Mouse (Mus musculus) liver, adult 10 weeks (tissue): ENCODE data around the gene Vps45. TPM values are rescaled to one million over a fixed set of nuclear protein-coding genes. Genes with fewer than 3 reads are reported as not detected.

Experiments used
- polyA plus RNA-seq: library from polyadenylated mRNA; stranded (reverse); fragments of 350-450 nt; fragmentation: Illumina TruSeq; extraction: RNeasy Lipid Tissue Mini Kit (QIAGEN cat#74804); gene quantifications from one replicate; pipeline ENCODE4 v1.2.3, GENCODE M21; 2014; ENCODE audit warnings: low read depth, low replicate concordance

The Vps45 gene
- 18.5 TPM for polyA plus RNA-seq

GRCm38 (mm10) chr3:96058231-96058896 is at the start of gene Vps45:
Gene Vps45 (minus strand): TSS chr3:96058466.

DNA sequence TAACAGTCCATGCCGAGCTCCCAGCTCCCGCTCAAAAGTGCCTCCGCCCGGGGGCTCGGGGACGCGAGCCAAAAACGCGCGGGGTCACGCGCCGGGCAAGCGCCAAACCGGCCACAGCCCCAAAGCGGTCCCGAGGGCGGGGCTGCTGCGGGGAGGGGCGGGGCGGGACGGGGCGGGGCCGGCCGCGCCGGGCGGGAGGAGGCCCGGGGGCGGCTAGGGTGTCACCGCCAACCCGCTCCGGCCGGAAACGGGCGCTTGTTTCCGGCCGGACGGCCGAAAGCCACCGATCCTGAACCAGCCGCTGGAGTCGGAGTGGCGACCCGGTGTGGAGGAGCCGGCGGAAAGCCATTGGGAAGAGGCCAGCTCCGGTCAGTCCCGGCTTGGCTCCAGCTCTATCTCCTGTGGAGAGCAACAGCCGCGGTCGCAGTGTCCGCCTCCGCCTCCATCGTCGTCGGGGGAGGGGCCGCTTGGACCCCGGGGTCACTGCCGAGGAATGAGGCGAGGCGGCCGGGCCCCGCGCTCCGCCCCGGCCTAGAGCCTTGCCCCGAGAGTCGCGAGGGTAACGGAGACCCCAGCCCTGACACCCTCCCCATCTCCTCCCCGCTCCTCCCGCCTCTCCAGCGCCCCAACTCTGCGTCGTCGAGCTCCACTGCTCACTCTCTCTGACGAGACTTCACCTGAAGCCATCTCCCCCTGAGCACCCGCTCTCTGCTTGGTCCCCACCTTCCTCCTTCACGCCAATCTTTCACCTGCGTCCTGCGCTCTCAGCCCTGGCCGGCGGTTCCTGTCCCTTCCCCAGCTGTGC is 46.2 kb upstream of the Vps45 start, which contains the start of gene Otud7b:
TSS of gene Otud7b (plus strand) at position 267 of the 805 bp plus-strand sequence.

GRCm38 (mm10) chr3:95995802-95996428 is 62.4 kb downstream of the Vps45 start, which contains the start of gene Plekho1:
Gene Plekho1 (minus strand): TSS chr3:95996001.

Other genes starting within 250 kb of the Vps45 start
- gene Rprd2, start 239.6 kb downstream of the Vps45 start, polyA plus RNA-seq, result 14.6 TPM
- gene Prpf3, start 202.6 kb downstream of the Vps45 start, polyA plus RNA-seq, result 12.8 TPM
- gene Mrps21, start 186.9 kb downstream of the Vps45 start, polyA plus RNA-seq, result 20.9 TPM
- gene Ciart, start 176.2 kb downstream of the Vps45 start, polyA plus RNA-seq, result 0.77 TPM
- 7.9 TPM for gene BC028528, start 166.5 kb downstream of the Vps45 start, polyA plus RNA-seq
- gene Aph1a, start 164.5 kb downstream of the Vps45 start, polyA plus RNA-seq, result 26.1 TPM
- 51.9 TPM for gene Car14, start 153.8 kb downstream of the Vps45 start, polyA plus RNA-seq
- gene Anp32e, start 129.2 kb downstream of the Vps45 start, polyA plus RNA-seq, result 28.9 TPM
- 1.3 TPM for gene Plekho1, start 62.5 kb downstream of the Vps45 start, polyA plus RNA-seq
- 9.9 TPM for gene Otud7b, start 46.1 kb upstream of the Vps45 start, polyA plus RNA-seq
- gene Mtmr11, start 103.5 kb upstream of the Vps45 start, polyA plus RNA-seq, result 1.4 TPM
- gene Sf3b4, start 113.9 kb upstream of the Vps45 start, polyA plus RNA-seq, result 4.1 TPM
- gene Sv2a, start 122.7 kb upstream of the Vps45 start, polyA plus RNA-seq, result not detected
- 3.3 TPM for gene Bola1, start 161.2 kb upstream of the Vps45 start, polyA plus RNA-seq
- not detected for gene Hist2h2ab, start 161.4 kb upstream of the Vps45 start, polyA plus RNA-seq
- gene Hist2h2ac, start 162.4 kb upstream of the Vps45 start, polyA plus RNA-seq, result not detected
- gene Hist2h2be, start 162.7 kb upstream of the Vps45 start, polyA plus RNA-seq, result 2.7 TPM
- gene Hist2h3c2, start 180.7 kb upstream of the Vps45 start, polyA plus RNA-seq, result 2.9 TPM
- gene Hist2h2aa2, start 181.8 kb upstream of the Vps45 start, polyA plus RNA-seq, result not detected
- gene Hist2h2aa1, start 187.0 kb upstream of the Vps45 start, polyA plus RNA-seq, result not detected
- 21.3 TPM for gene Hist2h3c1, start 188.2 kb upstream of the Vps45 start, polyA plus RNA-seq
- gene Hist2h4, start 204.8 kb upstream of the Vps45 start, polyA plus RNA-seq, result 0.48 TPM
- not detected for gene Hist2h3b, start 210.2 kb upstream of the Vps45 start, polyA plus RNA-seq
- gene Hist2h2bb, start 211.3 kb upstream of the Vps45 start, polyA plus RNA-seq, result not detected
- 1.2 TPM for gene Fcgr1, start 235.5 kb upstream of the Vps45 start, polyA plus RNA-seq